Mouse (Mus musculus) T-helper 17 cell (primary cell): ENCODE data around the gene Aars2.

Experiments
- in situ Hi-C, 2 experiments: fragments of 300-600 bp; cut with MboI, MseI; formaldehyde crosslinking; loops; 1 replicate in 1 of 2; 2 replicates in 1 of 2; pipeline ENCODE4 v1.15.1; 2025; ENCODE audit warnings: high pct_unique_total_duplicates in 2 of 2

Gene Aars2

DNA sequence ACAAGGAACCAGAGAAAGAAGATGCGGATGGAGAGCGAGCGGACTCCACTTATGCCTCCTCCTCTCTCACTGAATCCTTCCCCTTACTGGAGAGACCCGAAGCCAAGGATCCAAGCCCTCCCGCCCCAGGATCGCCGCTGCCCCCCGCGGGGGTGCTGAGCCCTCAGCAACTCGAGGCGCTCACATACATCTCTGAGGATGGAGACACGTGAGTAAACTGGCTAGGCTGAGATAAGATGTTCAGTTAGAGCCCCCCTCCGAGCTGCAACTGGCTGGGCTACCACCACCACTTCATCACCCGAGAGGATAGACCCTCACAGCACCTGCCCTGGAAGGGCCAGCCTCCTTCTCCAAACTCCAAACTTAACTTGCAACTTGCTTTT is 49.5 kb downstream of the Aars2 start:
- in situ Hi-C loops, result no loop called here

DNA sequence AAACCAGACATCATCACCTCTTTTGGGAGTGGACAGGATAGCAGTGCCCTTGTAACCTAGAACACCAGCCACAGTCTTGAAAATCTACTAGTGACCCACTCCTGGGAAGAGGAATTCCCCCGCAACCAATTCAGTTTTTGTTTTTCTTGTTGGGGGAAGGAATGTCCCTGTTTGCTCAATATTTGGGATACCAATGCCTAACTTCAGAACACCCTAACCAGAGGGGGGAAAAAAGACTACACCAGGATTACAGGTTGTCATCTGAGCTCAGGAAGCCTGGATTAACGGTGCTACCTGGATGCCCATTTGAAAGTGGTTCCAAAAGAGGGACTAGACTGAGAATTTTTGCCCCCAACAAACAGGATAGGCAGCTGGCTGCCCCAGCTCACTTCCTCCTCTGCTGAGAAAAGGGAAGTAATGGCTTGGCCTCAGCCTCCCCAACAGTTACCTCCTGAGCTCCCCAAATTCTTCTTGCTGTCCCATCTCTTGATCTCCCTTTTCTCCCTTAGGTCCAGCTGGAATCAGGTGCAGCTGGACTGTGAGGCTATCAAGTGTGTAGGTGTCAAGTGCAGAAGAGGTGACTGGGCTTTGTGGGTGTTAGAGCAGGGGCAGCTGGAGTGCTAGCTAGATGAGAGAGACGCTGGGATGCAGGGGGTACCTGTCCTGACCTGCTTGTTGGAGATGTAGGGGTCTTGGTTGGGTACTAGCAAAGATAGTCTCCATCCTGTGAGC is 50.0 kb downstream of the Aars2 start:
- in situ Hi-C loops, result no loop called here

DNA sequence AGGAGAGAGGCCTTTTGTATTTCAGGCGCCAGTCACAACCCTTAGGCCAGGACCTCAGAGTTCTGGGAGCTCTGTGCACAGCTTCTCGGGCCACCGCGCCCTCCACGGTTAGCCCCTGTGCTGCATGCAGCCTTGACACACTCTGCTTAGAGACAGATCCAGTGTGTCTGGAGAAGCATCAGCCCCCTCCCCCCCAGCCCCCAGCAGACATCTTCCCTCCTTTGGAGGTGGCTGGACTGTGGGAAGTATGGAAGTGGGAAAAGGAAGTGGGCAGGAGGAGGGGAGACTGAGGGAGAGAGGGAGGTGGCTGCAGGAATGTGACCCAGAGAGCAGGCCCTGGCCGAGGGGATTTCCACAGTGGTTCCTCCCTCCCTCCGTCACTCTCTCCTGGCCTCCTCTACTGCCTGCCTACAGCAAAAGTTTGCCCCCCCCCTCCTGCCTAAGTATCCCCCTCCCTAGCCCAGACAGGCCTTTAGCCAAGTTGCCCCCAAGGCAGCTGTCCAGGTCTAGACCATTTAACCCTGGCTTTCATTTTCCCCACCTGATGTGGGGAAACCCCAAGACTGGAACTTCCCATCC is 50.7 kb downstream of the Aars2 start:
- in situ Hi-C loops, result no loop called here

DNA sequence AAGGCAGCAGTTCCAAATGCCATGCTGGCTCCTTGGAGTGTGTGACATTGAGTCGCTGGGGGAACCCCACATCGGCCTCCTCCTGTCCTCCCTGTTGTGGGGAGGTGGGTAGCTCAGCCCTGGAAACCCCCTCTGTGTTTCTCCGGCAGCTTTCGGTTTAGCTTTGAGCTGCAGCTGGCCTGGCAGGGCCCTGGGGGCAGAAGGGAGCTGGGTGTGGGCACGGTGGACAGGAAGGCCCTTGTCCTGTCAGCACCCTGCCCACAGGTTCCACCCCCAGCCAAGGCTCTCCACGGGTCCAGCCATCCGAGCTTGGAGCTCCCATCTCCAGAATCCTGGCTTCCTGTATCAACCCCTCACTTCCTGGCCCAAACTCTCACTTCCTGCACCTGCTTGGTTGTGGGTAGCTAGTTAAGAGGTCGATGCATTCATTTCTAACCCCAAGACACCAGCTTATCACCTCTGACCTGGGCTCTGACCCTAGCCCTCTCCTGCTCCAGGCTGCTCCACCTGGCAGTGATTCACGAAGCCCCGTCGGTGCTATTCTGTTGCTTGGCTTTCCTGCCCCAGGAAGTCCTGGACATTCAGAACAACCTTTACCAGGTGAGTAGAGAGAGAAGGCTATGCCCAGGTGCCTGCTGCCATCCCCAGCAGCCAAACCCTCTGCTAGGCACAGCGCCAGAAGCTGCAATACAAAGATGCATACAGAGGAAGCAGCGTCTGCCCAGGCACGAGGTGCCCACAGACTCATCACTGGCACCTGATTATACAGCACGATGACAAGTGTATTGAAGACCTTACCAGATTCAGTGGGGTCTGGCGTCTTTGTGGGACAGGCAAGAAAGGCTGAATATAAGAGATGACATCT is 51.6 kb downstream of the Aars2 start:
- in situ Hi-C loops, result no loop called here

DNA sequence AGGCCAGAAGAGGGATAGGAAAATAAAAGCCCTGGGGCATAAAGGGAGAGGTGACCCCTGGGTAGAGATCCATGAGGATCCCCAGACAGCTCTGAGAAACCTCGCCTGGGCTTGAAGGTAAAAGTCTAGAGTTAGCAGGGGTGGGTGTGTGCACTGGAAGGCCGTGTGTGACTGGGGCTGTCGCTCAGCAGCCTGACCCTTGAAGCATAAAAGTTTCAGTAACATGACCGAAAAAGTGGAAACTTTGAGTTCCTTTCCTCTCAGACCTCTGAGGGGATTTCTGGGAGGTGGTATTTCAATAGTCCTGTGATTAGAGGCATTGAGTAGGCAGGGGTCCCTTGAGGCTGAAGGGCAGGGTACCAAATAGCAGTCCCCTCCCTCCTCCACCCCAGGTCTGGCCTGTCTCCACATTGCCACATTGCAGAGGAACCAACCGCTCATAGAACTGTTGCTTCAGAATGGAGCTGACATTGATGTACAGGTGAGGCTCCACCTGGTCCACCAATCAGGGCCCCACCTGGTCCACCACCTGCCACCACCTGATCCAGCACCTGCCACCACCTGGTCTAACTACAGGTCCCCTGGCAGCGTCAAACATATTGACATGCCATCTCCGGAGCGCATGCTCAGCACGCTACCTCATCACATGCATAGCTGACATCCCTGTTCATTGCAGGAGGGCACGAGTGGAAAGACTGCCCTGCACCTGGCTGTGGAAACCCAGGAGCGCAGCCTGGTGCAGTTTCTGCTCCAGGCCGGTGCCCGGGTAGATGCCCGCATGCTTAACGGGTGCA is 53.3 kb downstream of the Aars2 start:
- in situ Hi-C loops, result no loop called here

DNA sequence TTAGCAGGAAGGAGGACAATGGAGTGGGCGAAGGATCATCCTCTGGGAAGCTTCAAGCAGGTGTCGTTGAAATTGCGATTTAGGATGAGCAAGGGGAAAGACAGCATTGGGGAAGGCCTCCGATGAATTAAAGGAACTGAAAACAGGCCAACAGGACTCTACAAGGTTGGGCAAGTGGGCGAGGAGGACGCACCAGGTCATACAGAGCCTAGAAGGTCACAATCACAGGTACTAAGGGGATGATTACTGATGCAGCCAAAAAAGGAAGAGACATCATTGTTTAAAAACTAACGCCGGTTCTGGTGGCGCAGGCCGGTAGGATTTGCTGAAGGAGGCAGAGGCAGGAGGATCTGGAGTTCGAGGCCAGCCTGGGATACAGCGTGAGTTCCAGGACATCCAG is 56.6 kb downstream of the Aars2 start:
- in situ Hi-C loops, result no loop called here

DNA sequence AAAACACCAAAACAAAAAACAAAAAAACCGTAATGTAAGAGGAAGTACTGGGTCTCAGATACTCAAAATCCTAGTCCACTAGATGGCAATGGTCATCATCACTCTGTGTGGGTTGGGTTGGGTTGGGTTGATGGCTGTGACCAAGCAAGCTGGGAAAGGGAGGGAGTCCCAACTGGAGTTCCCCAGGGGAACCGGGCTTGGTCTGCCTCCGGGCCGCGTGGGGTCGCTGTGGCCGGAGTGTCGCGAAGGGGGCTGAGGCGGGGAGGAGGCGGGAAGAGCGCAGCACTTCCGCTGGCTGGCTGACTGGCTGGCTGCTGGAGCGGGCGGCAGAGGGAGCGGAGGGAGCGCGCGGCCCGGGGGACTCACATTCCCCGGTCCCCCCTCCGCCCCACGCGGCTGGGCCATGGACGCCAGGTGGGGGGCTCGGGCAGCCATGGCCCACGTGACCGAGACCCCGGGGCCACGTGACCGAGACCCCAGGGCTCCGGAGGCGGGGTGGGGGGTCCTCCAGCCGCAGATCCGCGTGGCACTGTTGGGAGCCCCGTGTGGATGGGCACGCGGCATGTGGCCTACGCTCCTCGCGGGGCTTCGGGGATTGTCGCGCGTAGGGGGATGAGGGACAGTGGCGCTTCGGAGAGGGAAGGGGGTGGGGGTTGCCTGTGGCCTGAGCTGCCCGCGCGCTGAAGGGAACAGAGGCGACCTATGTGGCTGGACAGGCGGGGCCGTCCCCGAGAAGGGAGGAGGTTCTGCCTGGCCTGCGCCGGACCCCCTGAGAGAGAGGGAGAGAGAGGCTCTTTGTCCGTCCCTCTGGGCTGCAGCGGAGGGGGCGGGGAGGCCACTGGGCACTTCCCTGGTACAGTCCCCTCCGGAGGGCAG is 57.3 kb downstream of the Aars2 start, which contains the start of gene Slc35b2:
Slc35b2 (plus strand) TSS at position 220 of the 876 bp plus-strand sequence.
- in situ Hi-C loops, result no loop called here

DNA sequence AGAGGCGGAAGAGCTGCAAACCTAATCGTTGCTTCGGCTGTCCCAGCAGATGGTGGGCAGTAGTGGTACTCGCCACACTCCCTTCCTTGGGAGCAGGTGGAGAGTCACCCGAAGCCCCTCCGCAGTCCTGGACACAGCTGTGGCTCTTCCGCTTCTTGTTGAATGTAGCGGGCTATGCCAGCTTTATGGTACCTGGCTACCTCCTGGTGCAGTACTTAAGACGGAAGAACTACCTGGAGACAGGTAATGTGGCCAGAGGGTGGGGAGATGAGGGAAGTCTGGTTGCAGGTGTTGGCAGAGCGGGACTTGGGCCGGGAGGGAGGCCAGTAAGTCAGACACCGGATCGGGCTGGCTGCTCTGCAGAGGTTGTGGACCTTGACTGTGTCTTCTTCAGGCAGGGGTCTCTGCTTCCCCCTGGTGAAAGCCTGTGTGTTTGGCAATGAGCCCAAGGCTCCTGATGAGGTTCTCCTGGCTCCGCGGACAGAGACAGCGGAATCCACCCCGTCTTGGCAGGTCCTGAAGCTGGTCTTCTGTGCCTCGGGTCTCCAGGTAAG is 58.0 kb downstream of the Aars2 start:
- in situ Hi-C loops, result no loop called here

DNA sequence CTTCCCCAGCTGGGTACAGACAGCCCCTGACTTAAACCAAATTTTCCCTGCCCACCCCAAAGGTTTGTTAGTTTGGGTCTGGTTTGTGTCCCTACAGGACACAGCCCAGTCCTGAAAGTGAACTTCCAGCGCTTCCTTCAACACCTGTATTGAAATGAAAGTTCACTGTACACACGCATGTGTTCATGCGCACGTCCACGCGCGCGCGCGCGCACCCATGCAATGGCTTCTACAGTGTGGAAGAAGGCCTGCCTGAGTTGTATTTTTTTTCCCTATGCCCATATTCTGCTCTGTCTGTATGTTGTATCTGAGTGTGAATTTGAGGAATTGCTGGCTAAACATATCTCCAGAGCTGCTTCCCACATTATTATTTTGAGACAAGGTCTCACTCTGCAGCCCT is 58.5 kb downstream of the Aars2 start:
- in situ Hi-C loops, result no loop called here

DNA sequence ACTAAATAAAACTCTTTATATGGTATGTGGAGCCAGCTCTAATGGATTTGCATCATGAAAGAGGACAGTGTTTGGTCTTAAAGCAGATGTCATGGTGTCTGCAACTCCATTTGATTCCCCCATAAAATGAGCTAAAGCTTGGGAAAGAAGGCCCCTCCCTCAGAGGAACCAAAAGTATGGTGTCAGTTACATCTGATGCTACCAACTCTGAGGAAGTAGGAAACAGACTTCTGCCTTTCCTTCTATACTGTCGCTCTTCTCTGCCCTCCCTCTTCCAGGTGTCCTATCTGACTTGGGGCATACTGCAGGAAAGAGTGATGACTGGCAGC is 59.4 kb downstream of the Aars2 start:
- in situ Hi-C loops, result no loop called here

DNA sequence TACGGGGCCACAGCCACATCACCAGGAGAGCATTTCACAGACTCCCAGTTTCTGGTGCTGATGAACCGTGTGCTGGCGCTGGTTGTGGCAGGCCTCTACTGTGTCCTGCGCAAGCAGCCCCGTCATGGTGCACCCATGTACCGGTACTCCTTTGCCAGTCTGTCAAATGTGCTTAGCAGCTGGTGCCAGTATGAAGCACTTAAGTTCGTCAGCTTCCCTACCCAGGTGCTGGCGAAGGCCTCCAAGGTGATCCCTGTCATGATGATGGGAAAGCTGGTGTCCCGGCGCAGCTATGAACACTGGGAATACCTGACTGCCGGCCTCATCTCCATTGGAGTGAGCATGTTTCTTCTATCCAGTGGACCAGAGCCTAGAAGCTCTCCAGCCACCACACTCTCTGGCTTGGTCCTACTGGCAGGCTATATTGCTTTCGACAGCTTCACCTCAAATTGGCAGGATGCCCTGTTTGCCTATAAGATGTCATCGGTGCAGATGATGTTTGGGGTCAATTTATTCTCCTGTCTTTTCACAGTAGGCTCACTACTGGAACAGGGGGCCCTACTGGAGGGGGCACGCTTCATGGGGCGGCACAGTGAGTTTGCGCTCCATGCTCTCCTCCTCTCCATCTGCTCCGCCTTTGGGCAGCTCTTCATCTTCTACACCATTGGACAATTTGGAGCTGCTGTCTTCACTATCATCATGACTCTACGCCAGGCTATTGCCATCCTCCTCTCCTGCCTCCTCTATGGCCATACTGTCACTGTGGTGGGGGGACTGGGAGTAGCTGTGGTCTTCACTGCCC is 59.9 kb downstream of the Aars2 start:
- in situ Hi-C loops, result no loop called here

DNA sequence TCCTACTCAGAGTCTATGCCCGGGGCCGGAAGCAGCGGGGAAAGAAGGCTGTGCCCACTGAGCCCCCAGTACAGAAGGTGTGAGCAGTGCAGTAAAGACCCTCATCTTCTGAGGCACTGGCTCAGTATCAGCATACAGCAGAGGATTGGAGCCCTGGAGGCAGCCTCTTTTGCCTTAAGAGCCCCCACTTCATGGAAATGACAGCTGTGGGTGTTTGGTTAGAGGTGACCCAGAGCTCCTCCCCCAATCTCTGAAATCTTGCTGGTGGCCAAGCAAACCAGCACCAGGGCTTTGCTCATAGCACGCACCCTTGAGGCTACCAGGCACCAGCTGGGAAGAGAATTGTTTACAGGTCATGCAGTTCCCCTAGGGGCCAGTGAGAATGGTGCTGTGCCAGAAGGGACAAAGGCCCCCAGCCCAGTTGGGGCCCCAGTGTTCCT is 60.5 kb downstream of the Aars2 start:
- in situ Hi-C loops, result no loop called here

DNA sequence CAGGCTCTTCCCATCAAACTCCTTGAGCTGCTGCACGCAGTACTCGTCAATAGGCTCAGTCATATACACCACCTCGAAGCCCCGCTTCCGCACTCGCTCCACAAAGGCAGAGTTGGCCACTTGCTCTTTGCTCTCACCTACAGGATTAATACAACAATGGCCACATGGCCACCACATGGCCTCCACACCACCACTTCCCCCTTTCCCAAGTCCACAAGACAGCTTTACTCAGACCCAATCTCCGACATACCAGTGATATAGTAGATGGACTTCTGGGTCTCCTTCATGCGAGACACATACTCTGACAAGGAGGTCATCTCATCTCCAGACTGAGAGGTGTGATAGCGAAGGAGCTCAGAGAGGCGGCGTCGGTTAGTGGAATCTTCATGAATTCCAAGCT is 62.3 kb downstream of the Aars2 start:
- in situ Hi-C loops, result no loop called here

DNA sequence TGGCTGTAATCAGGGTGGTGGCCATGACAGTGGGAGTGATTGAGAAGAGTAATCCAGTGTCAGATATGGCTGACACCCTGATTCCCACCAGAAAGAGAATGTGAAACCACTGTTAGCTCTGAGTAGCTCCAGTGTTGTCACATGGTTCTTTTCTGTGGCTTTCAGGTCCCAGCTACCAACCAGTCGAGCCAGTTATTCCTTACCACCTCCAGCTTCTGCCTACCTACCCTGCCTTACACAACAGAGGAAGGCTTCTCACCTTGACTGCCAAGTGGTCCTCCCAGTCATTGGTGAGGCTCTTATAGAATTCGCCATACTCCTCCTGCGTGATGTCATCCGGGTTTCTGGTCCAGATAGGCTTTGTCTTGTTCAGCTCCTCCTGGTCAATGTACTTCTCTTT is 63.4 kb downstream of the Aars2 start:
- in situ Hi-C loops, result no loop called here
